Mouse (Mus musculus) liver, embryonic 14.5 days (tissue): ENCODE measurements at regions not wholly inside any gene's neighbourhood (a gene's known extent, or its start where the extent isn't known, plus 50 kb on each side); places are given as distances from the start of the nearest gene placed in this dataset.
A peak's percentile ranks its signal among the peaks of the same experiment; 100 is the strongest.

Source experiments
- CTCF ChIP-seq: IDR thresholded peaks from 2 replicates; pipeline ENCODE4 v1.5.1; 2016; ENCODE audit warnings: antibody characterized with exemption, low read depth, control low read depth
- EP300 ChIP-seq: IDR thresholded peaks from 2 replicates; pipeline ENCODE4 v1.6.1; 2016; ENCODE audit warnings: antibody characterized with exemption, low read depth

GRCm38 (mm10) chr14:67548750-67549149 lies 1539.7 kb upstream of the Gulo start:
- TF ChIP-seq CTCF (peak; percentile 38; the same call in 1 of the 2 replicates), EP300 (no peak)
